Mouse (Mus musculus): Measurements from ENCODE around the gene Mrps7.
A peak's percentile ranks its signal among the peaks of the same experiment; 100 is the strongest.

Gene Mrps7

DNA sequence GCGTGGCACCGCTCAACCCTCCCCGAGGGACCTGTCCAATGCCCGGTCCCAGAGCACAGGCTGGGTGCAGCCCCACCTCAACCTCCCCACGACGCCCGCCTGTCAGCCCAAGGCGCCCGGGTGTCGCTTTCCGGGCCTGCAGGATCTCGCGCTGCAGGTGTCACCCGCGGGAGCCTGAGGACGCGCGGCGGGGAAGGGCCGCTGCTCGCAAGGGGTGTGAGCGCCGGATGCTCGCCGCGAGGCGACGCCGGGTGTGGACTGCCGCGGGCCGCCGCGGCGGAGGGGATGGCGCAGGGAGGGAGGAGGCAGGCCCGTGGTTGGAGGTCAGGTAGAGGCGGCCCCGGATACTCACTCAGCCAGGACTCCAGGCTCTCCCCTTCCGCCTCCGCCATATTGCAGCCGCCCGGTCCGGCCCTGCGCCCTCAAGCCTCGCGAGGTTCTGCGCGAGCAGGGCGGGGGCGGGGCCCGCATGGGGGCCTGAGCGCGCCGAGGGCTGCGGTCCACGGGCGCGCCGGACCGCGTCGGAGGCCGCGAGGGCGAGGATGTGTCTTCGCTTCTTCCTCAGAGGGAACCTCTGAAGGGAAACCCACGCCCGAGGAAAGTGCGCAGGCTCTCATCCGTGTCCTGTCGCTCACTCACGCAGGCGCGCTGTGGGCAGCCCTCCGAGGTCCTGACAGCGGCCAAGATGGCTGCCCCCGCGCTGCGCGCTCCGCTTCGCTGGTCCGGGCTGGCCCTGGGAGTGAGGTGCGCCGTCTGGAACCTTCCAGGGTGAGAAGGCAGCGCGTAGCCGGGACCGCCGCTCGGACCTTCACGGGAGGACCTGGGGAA is at the start of gene Mrps7, which contains the start of gene Gga3:
Gene Mrps7, plus strand, starts transcription at position 450 of the 828 bp plus-strand sequence.
Gene Gga3, minus strand, starts transcription at position 576 of the 828 bp plus-strand sequence.
- peak; percentile 89 for DNase-seq (ENCODE audit: extremely low spot score)

DNA sequence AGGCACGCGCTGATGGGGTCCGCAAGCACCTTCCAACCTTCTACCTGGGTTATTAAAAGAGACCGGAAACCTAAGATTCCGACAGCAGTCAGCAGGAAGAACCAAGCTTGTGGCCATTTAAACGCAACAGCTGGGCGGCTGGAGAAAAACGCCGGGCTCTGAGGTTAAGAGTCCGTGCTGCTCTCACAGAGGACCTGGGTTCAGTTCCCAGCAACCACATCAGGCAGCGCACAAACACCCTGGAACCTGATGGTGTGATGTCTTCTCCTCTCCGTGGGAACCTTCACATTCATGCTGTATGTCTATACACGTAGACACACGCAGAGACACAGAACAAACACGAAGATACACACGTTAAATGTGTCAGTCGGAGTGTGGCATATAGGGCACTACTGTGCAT is 48.0 kb upstream of the Mrps7 start:
- no peak for DNase-seq (ENCODE audit: extremely low spot score)

DNA sequence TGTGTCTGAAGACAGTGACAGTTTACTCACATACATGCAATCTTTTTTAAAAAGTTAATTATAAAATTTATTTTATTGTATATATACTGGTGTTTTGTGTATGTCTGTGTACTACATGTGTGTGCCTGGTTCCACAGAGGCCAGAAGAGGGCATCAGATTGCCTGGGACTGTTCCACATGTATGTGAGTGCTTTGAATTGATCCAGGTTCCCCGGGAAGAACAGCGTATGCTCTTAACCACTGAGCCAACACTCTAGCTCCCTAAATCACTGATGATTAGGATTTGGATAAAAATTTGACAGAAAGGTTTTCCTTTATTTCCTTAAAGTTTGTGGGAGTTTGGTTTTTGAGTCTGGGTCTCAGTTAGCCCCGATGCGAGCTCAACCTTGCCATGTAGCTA is 40.3 kb upstream of the Mrps7 start:
- peak; percentile 20 for DNase-seq (ENCODE audit: extremely low spot score)

DNA sequence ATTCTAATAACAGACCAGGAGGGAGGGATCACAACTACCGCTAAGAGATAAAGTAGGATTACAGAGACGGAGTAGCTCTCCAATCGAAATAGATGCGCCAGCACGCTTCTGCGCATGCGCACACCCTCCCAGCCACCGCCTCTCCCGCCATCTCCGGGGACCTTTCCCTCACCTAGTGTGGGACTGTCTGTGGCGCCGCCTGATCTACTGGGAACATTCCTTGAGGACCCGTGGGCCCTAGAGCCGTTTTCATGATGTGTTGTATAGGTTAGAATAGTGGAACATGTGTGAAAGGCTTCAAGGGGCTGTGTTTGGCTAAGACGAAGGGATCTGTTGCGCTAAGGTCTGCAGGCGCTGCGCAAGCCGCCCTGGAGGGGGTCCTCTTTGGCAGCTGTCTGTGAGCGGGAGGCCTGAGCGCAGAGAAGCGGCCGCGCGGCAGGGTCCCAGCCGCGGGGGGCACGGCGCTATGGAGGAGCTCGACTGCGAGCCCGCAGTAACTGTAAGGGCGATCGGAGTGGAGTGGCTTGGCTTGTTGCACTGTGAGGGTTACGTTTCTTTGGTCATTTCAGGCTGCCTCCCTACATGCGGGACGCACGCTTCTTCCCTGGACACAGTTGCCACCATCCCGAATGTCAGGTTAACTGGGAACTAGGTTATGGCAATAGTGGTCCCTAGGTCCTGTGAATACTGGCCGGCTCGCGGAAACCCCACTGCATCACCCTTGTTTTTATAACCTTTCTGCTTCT is 39.5 kb upstream of the Mrps7 start, which contains the start of gene Nup85:
Gene Nup85, plus strand, starts transcription at position 371 of the 746 bp plus-strand sequence.
- DNase-seq (ENCODE audit: extremely low spot score) = peak; percentile 99

DNA sequence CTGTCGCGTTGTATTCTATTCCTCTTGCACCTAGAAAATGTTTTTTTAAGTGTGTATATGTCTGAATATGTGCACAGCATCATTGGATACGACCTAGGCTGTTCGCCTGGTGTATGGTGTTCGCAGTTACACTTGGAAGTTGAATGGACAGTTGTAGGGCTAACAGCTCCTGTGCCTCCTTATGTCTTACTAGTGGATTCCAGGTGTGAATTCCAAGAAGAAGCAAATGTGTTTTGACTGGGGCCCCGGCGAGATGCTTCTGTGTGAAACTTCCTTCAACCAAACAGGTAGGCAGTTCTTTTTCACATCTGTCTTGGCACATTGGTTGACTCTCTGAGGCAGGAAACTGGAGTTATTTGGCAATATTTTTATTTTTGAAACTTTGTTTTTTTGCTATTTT is 38.8 kb upstream of the Mrps7 start:
- DNase-seq (ENCODE audit: extremely low spot score) = no peak

DNA sequence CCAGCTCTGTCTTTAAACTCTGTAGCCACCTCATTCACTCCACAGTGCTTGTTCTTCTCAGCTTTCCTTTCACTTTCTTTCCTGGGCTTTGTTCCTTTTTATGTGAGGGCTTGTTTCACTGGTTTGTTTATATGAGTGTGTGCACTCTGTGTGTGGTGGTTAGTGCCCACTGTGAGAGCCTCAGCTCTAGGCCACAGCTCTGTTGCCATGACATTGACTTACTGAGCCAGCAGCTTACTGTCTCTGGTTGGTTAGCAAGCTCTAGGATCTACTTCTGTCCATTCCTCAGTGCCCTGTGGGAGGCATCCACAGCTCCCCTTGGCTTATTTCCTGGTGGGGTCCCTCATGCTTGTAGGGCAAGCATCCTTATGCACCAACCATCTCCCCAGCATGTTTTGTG is 24.6 kb upstream of the Mrps7 start:
- no peak for DNase-seq (ENCODE audit: extremely low spot score)

DNA sequence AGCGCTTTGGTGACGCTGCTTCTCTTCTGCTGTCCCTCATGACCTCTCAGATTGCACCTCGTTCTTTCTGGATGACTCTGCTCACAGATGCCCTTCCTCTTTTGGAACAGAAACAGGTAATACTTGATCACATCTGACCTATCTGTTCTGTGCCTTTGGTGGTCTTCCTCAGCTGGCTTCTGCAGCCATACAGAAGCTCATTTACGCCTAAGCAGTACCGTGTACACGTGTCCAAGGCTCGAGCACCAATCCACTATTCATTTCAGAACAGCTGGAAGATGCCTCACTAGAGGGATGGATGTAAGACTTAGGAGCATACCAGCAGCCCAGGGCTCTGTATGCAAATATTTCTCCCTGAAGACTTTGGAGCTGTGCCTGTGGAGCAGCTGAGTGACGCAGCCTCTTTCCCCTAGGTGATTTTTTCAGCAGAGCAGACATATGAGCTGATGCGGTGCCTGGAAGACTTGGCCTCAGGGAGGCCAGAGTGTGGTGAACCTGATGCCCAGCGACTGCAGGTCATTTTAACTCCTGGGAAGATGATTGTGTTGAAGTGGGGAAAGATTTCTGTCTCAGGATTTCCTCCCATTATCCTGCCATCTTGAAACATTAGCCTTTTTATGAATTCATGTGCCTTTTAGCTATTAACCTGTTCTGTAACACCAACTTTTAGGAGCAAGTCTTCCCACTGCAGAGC is 20.7 kb upstream of the Mrps7 start:
- no peak for DNase-seq (ENCODE audit: extremely low spot score)

DNA sequence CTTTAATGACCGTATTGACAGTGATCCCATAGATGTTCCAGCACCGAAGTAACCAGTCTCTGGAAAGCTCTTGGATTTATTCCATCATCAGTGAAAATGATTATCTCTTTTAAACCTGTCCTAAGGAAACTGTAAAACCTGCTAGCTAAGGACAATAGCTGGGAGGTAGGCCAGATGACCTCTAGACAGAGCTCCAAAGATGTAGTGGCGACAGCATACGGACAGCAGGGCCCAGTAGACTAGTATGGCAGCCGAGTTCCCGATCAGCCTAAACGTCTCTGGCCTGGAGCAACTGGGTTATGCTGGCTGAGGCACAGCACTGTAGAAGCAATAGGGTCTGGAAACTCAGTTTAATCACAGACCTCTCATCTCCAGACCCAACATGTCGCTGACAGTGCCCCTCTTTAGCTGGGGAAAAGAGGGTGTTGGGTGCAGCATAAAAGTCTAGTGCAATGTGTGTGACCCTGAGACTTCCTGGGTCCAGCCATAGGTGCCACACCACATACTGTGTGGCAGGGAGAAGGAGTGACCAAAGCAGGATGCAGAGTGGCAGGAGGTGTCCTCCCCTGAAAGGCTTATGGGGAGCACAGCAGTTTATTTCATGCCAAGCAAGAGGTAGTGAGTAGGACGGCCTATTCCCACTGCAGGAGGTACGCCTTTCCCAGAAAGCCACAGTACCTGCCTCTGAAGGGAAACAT is 19.2 kb upstream of the Mrps7 start:
- no peak for DNase-seq (ENCODE audit: extremely low spot score)

DNA sequence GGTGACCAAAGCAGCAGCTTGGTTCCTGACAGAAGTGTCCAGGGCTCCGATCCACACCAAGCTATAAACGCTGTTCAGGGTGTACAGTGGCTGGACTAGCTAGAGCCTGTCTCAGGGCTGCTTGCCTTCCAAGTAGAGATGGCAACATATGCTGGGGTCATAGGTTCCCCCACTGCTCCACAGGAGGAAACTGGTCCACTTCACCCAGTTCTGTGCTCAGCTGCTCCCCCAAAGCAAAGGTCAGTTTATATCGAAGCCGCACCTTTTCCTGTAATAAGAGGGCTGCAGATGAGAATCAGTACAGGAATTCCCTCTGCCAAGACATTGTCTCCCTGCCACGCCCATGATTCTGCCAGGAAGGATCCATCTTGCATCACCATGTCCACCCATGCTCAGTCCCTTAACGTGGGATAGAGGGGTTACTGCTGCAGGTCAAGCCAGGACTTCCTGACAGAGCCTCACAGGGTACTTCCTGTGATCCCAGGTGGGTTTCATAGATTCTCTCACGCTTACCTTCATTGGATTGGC is 18.1 kb upstream of the Mrps7 start:
- no peak for DNase-seq (ENCODE audit: extremely low spot score)

DNA sequence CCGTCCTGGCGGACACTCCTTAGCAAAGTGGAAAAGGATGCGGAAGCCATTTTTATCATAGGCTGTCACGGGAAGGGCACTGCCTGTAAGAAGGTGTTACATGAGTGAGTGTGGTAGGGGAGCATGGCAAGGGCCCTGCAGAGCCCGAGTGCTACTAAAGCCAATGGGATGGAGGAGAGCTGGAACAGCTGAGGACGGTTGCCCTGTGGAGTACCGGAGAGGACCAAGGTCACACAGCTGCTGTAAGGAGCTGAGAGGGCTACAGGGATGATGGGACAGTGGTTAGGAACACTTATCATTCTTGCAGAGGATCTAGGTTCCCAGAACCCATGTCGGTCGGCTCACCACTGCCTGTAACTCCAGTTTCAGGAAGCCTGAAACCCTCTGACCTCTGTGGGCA is 17.3 kb upstream of the Mrps7 start:
- DNase-seq (ENCODE audit: extremely low spot score) = no peak

DNA sequence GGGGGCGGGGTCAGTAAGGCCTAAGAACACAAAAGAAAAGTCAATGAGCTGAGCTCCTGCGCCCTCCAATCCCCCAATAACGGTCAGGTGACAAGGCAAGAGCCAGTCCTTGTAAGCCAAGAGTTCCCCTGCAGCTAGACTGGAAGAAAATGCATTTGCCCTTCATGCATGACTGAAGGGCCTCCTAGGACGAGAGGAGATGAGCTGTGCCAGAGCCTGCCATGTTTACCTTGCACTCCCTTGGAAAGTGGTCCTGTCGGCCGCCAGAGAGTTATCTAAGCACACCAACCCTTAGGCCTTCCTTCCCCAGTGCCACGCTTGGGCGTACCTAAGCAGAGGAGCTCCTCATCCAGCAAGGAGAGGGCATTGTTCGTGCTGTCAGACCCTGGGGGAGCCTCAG is 15.7 kb upstream of the Mrps7 start:
- no peak for DNase-seq (ENCODE audit: extremely low spot score)

DNA sequence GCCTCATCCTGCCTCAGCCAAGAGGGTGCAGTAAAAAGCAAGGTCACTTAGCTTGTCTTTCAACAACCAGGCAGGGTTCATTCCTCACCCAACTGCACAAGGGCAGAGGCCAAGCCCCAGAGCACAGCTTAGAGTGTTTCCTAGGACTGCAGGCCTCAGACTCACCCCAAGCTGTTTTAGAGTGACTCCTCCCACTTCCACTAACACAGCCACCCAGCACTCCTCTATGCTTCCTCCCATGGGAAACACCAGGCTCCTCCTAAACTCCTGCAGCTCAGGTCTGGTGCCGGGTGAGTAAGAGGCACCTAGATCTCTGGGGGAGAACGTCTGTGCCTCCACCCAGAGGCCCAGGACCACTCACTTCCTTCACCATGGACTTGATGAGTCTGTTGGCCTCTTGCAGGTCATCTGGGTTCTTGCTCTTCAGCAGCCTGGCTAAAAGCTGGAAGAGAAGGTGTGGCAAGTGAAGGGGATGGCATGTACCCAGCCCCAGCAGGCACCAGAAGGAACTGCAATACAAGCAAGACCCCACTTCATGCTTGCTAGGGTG is 13.1 kb upstream of the Mrps7 start:
- no peak for DNase-seq (ENCODE audit: extremely low spot score)

DNA sequence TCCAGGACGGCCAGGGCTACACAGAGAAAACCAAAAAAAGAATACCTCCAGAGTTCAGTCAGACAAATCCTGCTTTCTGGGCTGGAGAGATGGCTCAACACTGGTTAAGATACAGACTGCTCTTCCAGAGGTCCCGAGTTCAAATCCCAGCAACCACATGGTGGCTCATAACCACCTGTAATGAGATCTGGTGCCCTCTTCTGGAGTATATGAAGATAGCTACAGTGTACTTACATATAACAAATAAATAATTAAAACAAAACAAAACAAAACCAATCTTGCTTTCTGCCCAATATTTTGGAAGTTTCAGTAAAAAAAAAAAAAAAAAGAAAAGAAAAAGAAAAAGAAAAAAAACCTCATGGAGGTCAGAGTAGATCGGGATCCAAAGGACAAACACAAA is 8.5 kb upstream of the Mrps7 start:
- no peak for DNase-seq (ENCODE audit: extremely low spot score)

DNA sequence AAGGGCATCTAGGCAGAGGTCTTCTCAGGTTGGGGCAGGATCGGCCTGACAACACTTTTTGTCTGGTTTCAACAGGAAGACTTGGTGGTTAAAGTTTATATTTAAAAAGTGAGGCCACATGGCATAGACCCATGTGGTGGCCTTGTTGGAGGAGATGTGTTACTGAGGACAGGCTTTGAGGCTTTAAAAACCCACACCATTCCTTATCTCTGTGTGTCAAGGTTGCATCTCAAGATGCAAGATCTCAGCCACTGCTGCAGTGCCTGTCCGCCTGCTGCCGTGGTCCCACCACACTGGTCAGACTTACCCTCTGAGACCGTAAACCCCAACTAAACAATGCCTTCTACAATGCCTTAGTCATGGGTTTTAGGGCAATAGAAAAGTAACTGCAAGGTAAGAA is 5.4 kb upstream of the Mrps7 start:
- DNase-seq (ENCODE audit: extremely low spot score) = no peak

DNA sequence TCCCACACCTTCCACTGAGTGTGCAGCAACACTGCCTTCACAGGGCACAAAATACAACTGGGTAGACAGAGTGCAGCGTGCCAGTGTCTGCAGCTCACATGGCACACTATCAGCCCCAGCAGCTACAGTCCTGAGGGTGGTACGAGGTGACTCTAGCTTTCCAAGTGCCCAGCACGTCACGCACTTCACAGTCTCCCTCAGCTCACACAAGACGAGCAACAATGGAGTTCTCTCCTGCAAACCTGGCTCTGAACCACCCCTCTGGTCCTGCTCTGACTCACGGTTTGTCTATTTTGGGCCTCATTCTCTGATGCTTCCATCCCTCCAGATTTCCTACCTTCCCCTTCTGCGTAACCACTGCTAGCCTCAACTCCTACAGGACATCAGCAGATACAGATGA is 4.0 kb upstream of the Mrps7 start:
- DNase-seq (ENCODE audit: extremely low spot score) = no peak

DNA sequence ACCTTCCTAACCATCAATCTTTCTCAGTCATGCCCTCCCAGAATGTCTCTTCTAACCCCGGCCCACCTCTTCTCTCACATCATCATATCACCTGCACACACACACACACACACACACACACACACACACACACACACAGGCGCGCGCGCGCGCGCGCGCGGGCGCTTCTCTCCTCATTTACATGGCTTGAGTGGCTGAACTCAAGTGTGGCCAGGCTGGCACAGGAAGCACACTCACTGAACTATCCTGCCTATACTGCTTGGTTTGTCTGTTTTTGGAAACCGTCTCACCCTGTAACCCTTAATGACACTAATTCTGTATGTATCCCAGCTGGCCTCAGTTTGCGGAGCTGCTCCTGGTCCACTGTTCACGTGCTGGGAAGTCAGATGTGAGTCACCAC is 3.0 kb upstream of the Mrps7 start:
- DNase-seq (ENCODE audit: extremely low spot score) = no peak

DNA sequence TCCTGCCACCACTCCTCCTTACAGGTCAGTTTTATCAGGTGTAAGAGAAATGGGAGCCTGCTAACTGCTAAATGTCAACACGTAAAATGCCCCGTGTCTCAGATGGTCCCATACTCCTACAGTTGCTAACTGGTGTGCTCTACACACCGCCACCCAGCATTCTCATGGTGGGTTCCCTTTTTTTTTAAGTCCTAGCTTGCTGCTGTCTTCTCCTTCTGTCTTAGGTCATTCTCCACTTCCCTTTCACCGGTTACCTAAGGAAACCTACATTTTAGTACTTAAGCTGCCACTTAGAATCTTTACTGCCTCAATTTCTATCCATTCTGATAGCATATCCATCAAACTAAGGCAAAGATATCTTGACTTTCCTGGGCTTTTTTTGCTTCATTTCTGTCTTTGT is 2.6 kb upstream of the Mrps7 start:
- no peak for DNase-seq (ENCODE audit: extremely low spot score)

DNA sequence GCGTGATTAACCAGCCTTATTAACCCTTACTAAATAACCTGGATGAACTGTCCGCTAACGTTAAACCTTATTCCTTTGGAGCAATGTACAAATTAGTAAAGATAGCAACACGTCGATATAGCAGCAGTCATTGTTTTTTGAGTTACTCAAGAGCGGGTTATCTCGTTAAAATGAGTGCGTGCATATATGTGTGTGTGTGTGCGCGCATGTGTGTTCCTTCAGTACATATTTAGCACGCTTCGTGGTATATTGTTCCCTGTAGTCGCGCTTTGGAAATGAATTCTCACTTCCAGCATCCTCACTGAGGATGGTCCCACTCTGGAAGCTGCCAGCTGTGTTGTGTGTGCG is 623 bp upstream of the Mrps7 start:
- no peak for DNase-seq (ENCODE audit: extremely low spot score)

DNA sequence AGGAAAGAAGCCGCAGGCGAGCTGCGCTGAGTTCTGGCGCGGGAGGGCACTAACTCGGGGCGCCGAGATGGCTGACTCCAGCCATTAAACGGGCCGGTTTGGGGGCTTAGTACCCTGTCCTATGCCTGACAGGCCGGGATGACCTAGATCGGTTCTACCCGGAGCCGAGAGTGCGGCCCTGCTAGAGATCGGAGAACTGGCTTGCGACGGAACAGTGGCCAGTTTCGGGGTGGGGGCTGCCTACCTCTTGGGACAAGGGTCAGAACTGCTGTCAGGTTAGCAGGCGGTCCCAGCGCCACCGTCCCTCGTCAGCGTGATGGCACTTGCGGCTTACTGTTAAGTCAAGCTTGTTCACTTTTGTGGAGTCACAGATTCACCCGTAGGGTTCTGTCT is 575 bp downstream of the Mrps7 start:
- DNase-seq (ENCODE audit: extremely low spot score) = no peak

DNA sequence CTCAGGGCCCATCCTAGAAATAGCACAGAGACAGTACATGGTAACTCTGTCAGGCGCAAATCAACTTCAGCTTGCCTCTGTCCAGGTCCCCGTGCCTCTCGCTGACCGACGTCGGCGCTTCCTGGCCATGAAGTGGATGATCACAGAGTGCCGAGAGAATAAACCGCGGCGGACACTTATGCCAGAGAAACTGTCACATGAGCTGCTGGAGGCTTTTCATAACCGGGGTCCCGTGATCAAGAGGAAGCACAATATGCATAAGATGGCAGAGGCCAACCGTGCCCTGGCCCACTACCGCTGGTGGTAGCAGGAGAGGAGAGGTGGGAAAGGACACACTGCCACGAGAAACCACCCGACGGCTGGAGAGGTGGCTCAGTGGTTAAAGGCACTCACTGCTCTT is 3.0 kb downstream of the Mrps7 start:
- DNase-seq (ENCODE audit: extremely low spot score) = no peak

All from embryo, embryonic 9.5 days (tissue).